Mouse (Mus musculus) liver, postnatal 0 days (tissue): ENCODE data around the gene Rbm4.

ENCODE experiments used
- CTCF ChIP-seq: sonication (generic); IDR thresholded peaks from 2 replicates; pipeline ENCODE4 v1.5.1; 2016; ENCODE audit warnings: antibody characterized with exemption, low read depth
- EP300 ChIP-seq: IDR thresholded peaks from 2 replicates; pipeline ENCODE4 v1.6.1; 2016; ENCODE audit warnings: antibody characterized with exemption, low read depth, mild to moderate bottlenecking

DNA sequence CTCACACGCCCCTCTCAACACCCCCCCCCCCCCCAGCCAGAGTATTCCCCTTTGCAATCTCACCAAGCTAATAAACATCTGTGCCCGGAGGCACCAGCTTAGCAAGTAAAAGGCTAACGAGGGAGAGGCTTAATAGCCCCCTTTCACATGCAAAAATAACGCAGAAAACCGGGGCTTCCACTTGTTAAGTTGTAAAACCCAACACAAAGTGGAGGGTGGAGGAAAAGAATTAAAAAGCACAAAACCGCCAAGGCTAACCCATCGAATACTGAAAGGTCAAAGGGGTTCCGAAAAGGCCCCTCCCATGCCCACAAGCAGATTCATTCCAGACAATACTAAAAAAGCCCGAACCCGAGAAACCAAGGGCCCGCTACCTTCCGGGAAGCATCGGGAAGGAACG lies 16.6 kb upstream of the Rbm4 start:
- TF ChIP-seq CTCF, result no peak
- TF ChIP-seq EP300, result no peak
